22 mouse cellular contexts compared by ENCODE assay signal in genomic region chr17:47657901-47658300, GRCm38 (mm10). TPM values are rescaled to one million over a fixed set of nuclear protein-coding genes. Genes with fewer than 3 reads are reported as not detected.
DNase-seq lines count a peak whose midpoint lies in the region; ATAC-seq and TF ChIP-seq lines count a peak whose summit lies in the region.
"Had no signal": no experiment of that assay in that cellular context is flagged by ENCODE, and none has a peak within 500 bp of the region (broad histone marks: within the 10 kb centered on the region; RNA-seq: fewer than 3 reads in every experiment).

No protein-coding gene starts in this region.

- DNase-seq in heart, adult 11 months: peak; percentile 77
- DNase-seq in heart, postnatal 36 days: no peak
- no peak for DNase-seq in lung, embryonic 14.5 days
- DNase-seq in lung, postnatal 14 days: no peak
- DNase-seq in ES-E14 (ENCODE audit: low read depth, low spot score): no peak
- DNase-seq: adrenal gland, adult 2 months; adrenal gland, postnatal 10 days; adrenal gland, postnatal 25 days; B cell, adult 2 months; cerebellum, adult 11-12 months; cerebellum, adult 2 months; cerebellum, adult 9-10 months; cerebellum, postnatal 10 days; cerebellum, postnatal 25 days had no signal

- TF ChIP-seq CTCF in lung, embryonic 14.5 days (IDR thresholded peaks at IDR 0.05; ENCODE audit: low read depth): 0 out of 2 replicates have a peak, but pooled peaks have one; percentile 14

- no peaks in the 10 kb centered on the region for H3K9me3 ChIP-seq in lung, embryonic 14.5 days (ENCODE audit: low read depth, low read length)
- no peaks in the 10 kb centered on the region for H3K9me3 ChIP-seq in ES-E14 (ENCODE audit: control insufficient read depth, insufficient read depth, low read depth, low read length)
- H3K9me3 ChIP-seq in neural tube, embryonic 15.5 days (replicated peaks): no peaks in the 10 kb centered on the region
- H3K9me3 ChIP-seq: embryonic facial prominence, embryonic 10.5 days; embryonic facial prominence, embryonic 12.5 days; forebrain, embryonic 13.5 days; forebrain, embryonic 15.5 days had no signal

- no peak overlapping the region for H3K27ac ChIP-seq in lung, embryonic 14.5 days (ENCODE audit: low read depth)
- H3K27ac ChIP-seq in ES-E14 (ENCODE audit: insufficient read depth, low read depth, low read length, poor library complexity, severe bottlenecking) (no peak overlapping the region), macrophage (peak overlapping the region; percentile 67)
- no peak overlapping the region for H3K27ac ChIP-seq in neural tube, embryonic 15.5 days (replicated peaks)
- H3K27ac ChIP-seq: embryonic facial prominence, embryonic 10.5 days; embryonic facial prominence, embryonic 12.5 days; forebrain, embryonic 13.5 days; forebrain, embryonic 15.5 days had no signal

- H3K79me2 ChIP-seq in macrophage (ENCODE audit: inconsistent target): no peaks in the 10 kb centered on the region

- intact Hi-C loops in heart, postnatal 36 days (cut with DNase I): no loop called here

- H3K36me3 ChIP-seq in lung, embryonic 14.5 days (ENCODE audit: insufficient read depth): 0 out of 2 replicates have a peak, but pooled peaks cover 4% of the 10 kb centered on the region
- H3K36me3 ChIP-seq in ES-E14 (ENCODE audit: control insufficient read depth, insufficient read depth, low read length, poor library complexity, severe bottlenecking) (no peaks in the 10 kb centered on the region), macrophage (ENCODE audit: inconsistent target) (no peaks in the 10 kb centered on the region)
- H3K36me3 ChIP-seq in neural tube, embryonic 15.5 days: 0 out of 2 replicates have a peak, but pooled peaks cover 3% of the 10 kb centered on the region
- H3K36me3 ChIP-seq: forebrain, embryonic 15.5 days had no signal

- no peak for ATAC-seq in lung, embryonic 14.5 days (ENCODE audit: insufficient read depth)
- no peak for ATAC-seq in neural tube, embryonic 15.5 days (ENCODE audit: low FRiP score)
- ATAC-seq: CD4-positive, CD25-positive, alpha-beta regulatory T cell, adult 4 months; forebrain, embryonic 13.5 days; forebrain, embryonic 15.5 days had no signal

- no peak overlapping the region for H3K4me3 ChIP-seq in lung, embryonic 14.5 days (ENCODE audit: low read depth, low read length)
- no peak overlapping the region for H3K4me3 ChIP-seq in ES-E14 (ENCODE audit: insufficient read depth in 1 of 2, low read depth in 1 of 2, low read length in 2 of 2, poor library complexity in 1 of 2, severe bottlenecking in 1 of 2)
- H3K4me3 ChIP-seq in macrophage (ENCODE audit: inconsistent target): no peak overlapping the region
- no peak overlapping the region for H3K4me3 ChIP-seq in neural tube, embryonic 15.5 days (replicated peaks)
- H3K4me3 ChIP-seq: embryonic facial prominence, embryonic 10.5 days; embryonic facial prominence, embryonic 12.5 days; forebrain, embryonic 13.5 days; forebrain, embryonic 15.5 days had no signal

- H3K27me3 ChIP-seq in lung, embryonic 14.5 days (ENCODE audit: insufficient read depth, low read length): no peaks in the 10 kb centered on the region
- H3K27me3 ChIP-seq in neural tube, embryonic 15.5 days (replicated peaks): no peaks in the 10 kb centered on the region
- H3K27me3 ChIP-seq: CH12.LX; embryonic facial prominence, embryonic 12.5 days; forebrain, embryonic 13.5 days; forebrain, embryonic 15.5 days had no signal

- in situ Hi-C loops in ES-E14 (cut with MboI; ENCODE audit: low sequenced_read_pairs in 2 of 2, unreplicated experiment in 2 of 2): no loop called here

- no peak overlapping the region for H3K4me2 ChIP-seq in lung, embryonic 14.5 days
- no peak overlapping the region for H3K4me2 ChIP-seq in neural tube, embryonic 15.5 days
- H3K4me2 ChIP-seq: embryonic facial prominence, embryonic 12.5 days; forebrain, embryonic 13.5 days; forebrain, embryonic 15.5 days had no signal

- no peaks in the 10 kb centered on the region for H3K4me1 ChIP-seq in lung, embryonic 14.5 days (ENCODE audit: insufficient read depth)
- H3K4me1 ChIP-seq in ES-E14 (ENCODE audit: control insufficient read depth in 2 of 2, insufficient read depth in 2 of 2, low read length in 2 of 2, poor library complexity in 1 of 2): peaks cover 3 to 4% of the 10 kb centered on the region in 2 experiments; a peak in 2 of 4 replicates
- no peaks in the 10 kb centered on the region for H3K4me1 ChIP-seq in neural tube, embryonic 15.5 days
- H3K4me1 ChIP-seq: embryonic facial prominence, embryonic 12.5 days; forebrain, embryonic 15.5 days had no signal

- H3K9ac ChIP-seq in lung, embryonic 14.5 days: no peak overlapping the region
- H3K9ac ChIP-seq in ES-E14 (ENCODE audit: insufficient read depth, low read depth, low read length, poor library complexity, severe bottlenecking): no peak overlapping the region
- H3K9ac ChIP-seq in neural tube, embryonic 15.5 days (replicated peaks): no peak overlapping the region
- H3K9ac ChIP-seq: embryonic facial prominence, embryonic 12.5 days; forebrain, embryonic 13.5 days; forebrain, embryonic 15.5 days had no signal

- WGBS in lung, embryonic 14.5 days: 81% methylated on average over 4 of the region's 4 CpGs
- WGBS in macrophage (ENCODE audit: missing documents): 94% methylated on average over 4 of the region's 4 CpGs
- 84% methylated on average over 4 of the region's 4 CpGs for WGBS in neural tube, embryonic 15.5 days

TF ChIP-seq in ES-E14, 5 proteins besides CTCF, POLR2A, EP300 and RAD21:
- TF ChIP-seq CHD2 (IDR thresholded peaks at IDR 0.05; ENCODE audit: low read depth, low read length): no peak
- no peak for TF ChIP-seq ZC3H11A (IDR thresholded peaks at IDR 0.05; ENCODE audit: borderline replicate concordance, low read depth, low read length)
- 0 out of 2 replicates have a peak, but pooled peaks have one; percentile 52 for TF ChIP-seq ZNF384 (IDR thresholded peaks at IDR 0.05; ENCODE audit: low read depth, low read length)
- no peak for TF ChIP-seq HCFC1 (IDR thresholded peaks at IDR 0.05; ENCODE audit: borderline replicate concordance, insufficient read depth, low read length)

RNA-seq across cellular contexts. Expression of gene Usp49, which starts 27.4 kb away (rescaled TPM):
- total RNA-seq in heart, postnatal 36 days (2021): 1 to 10 TPM; 3.9 to 4.4 TPM
- 5.0 and 5.6 TPM in 2 replicates for polyA plus RNA-seq in lung, embryonic 14.5 days (2014; fragmentation: Nextera tagmentation; extraction: Ambion mirVana)
- total RNA-seq in ES-E14 (2012; rRNA removed): 10.0 and 15.5 TPM in 2 replicates
- 10 to 100 TPM in 17 of 26 experiments, 1 to 10 TPM in 9; 6.8 to 24.0 (median 14.7) TPM for total RNA-seq in macrophage (2018; cell fraction: chromatin; rRNA removed)
- total RNA-seq in macrophage (2018; cell fraction: cytosol; rRNA removed): 1 to 10 TPM in 25 of 26 experiments, under 1 TPM in 1; 0.96 to 4.4 (median 2.4) TPM
- total RNA-seq in macrophage (2018; cell fraction: nucleus; rRNA removed): 10 to 100 TPM in 9 of 26 experiments, 1 to 10 TPM in 17; 3.0 to 17.2 (median 8.8) TPM
- 2.3 to 3.1 TPM (median 2.7 TPM) in 3 replicates for polyA plus RNA-seq in macrophage (2018)
- 6.1 and 6.8 TPM in 2 replicates for polyA plus RNA-seq in neural tube, embryonic 15.5 days (2015; fragmentation: Nextera tagmentation; extraction: Ambion mirVana)

RNA-seq across cellular contexts. Expression of gene Tomm6, which starts 30.3 kb away (rescaled TPM):
- total RNA-seq in heart, postnatal 36 days (2021): 100 to 1,000 TPM; 119 to 126 TPM
- polyA plus RNA-seq in lung, embryonic 14.5 days (2014; fragmentation: Nextera tagmentation; extraction: Ambion mirVana): 433 and 434 TPM in 2 replicates
- 54.7 and 55.8 TPM in 2 replicates for total RNA-seq in ES-E14 (2012; rRNA removed)
- 10 to 100 TPM in 11 of 26 experiments, 1 to 10 TPM in 15; 5.9 to 26.6 (median 9.9) TPM for total RNA-seq in macrophage (2018; cell fraction: chromatin; rRNA removed)
- total RNA-seq in macrophage (2018; cell fraction: cytosol; rRNA removed): 100 to 1,000 TPM; 135 to 266 (median 201) TPM
- total RNA-seq in macrophage (2018; cell fraction: nucleus; rRNA removed): 10 to 100 TPM; 19.4 to 67.9 (median 35.0) TPM
- polyA plus RNA-seq in macrophage (2018): 192 to 228 TPM (median 203 TPM) in 3 replicates
- 301 and 304 TPM in 2 replicates for polyA plus RNA-seq in neural tube, embryonic 15.5 days (2015; fragmentation: Nextera tagmentation; extraction: Ambion mirVana)

RNA-seq across cellular contexts. Expression of gene Frs3, which starts 30.9 kb away (rescaled TPM):
- 1 to 10 TPM; 4.0 to 4.3 TPM for total RNA-seq in heart, postnatal 36 days (2021)
- 5.1 and 5.3 TPM in 2 replicates for polyA plus RNA-seq in lung, embryonic 14.5 days (2014; fragmentation: Nextera tagmentation; extraction: Ambion mirVana)
- 8.4 and 15.9 TPM in 2 replicates for total RNA-seq in ES-E14 (2012; rRNA removed)
- 10 to 100 TPM in 1 of 26 experiments, 1 to 10 TPM in 14, under 1 TPM in 3, not detected in 8; 0.37 to 10.7 (median 2.6) TPM for total RNA-seq in macrophage (2018; cell fraction: chromatin; rRNA removed)
- total RNA-seq in macrophage (2018; cell fraction: cytosol; rRNA removed): 1 to 10 TPM in 7 of 26 experiments, under 1 TPM in 19; 0.08 to 2.0 (median 0.51) TPM
- 1 to 10 TPM in 15 of 26 experiments, under 1 TPM in 4, not detected in 7; 0.22 to 6.4 (median 1.9) TPM for total RNA-seq in macrophage (2018; cell fraction: nucleus; rRNA removed)
- 0.65 to 1.3 TPM (median 0.73 TPM) in 3 replicates for polyA plus RNA-seq in macrophage (2018)
- polyA plus RNA-seq in neural tube, embryonic 15.5 days (2015; fragmentation: Nextera tagmentation; extraction: Ambion mirVana): 52.5 and 60.6 TPM in 2 replicates

RNA-seq across cellular contexts. Expression of gene Gm21981, which starts 36.4 kb away (rescaled TPM):
- under 1 TPM; 0.50 to 0.70 TPM for total RNA-seq in heart, postnatal 36 days (2021)
- 1.1 and 1.3 TPM in 2 replicates for polyA plus RNA-seq in lung, embryonic 14.5 days (2014; fragmentation: Nextera tagmentation; extraction: Ambion mirVana)
- 0.36 and 0.37 TPM in 2 replicates for total RNA-seq in ES-E14 (2012; rRNA removed)
- under 1 TPM in 8 of 26 experiments, not detected in 18; 0.31 to 0.79 (median 0.41) TPM for total RNA-seq in macrophage (2018; cell fraction: chromatin; rRNA removed)
- total RNA-seq in macrophage (2018; cell fraction: cytosol; rRNA removed): under 1 TPM; 0.10 to 0.92 (median 0.37) TPM
- 1 to 10 TPM in 1 of 26 experiments, under 1 TPM in 13, not detected in 12; 0.22 to 1.1 (median 0.54) TPM for total RNA-seq in macrophage (2018; cell fraction: nucleus; rRNA removed)
- polyA plus RNA-seq in macrophage (2018): 0.23 to 0.79 TPM (median 0.74 TPM) in 3 replicates
- polyA plus RNA-seq in neural tube, embryonic 15.5 days (2015; fragmentation: Nextera tagmentation; extraction: Ambion mirVana): 1.5 and 1.6 TPM in 2 replicates
- polyA plus RNA-seq: CD4-positive, CD25-positive, alpha-beta regulatory T cell, adult 4 months had no signal

RNA-seq across cellular contexts. Expression of gene Prickle4, which starts 36.6 kb away (rescaled TPM):
- total RNA-seq in heart, postnatal 36 days (2021): 1 to 10 TPM; 2.1 to 4.8 TPM
- 1.5 TPM in 1 of 2 replicates, not detected in the other for polyA plus RNA-seq in lung, embryonic 14.5 days (2014; fragmentation: Nextera tagmentation; extraction: Ambion mirVana)
- total RNA-seq in ES-E14 (2012; rRNA removed): 0.71 and 1.7 TPM in 2 replicates
- total RNA-seq in macrophage (2018; cell fraction: chromatin; rRNA removed): 1 to 10 TPM in 6 of 26 experiments, not detected in 20; 1.6 to 4.1 (median 2.7) TPM
- total RNA-seq in macrophage (2018; cell fraction: cytosol; rRNA removed): under 1 TPM in 7 of 26 experiments, not detected in 19; 0.18 to 0.82 (median 0.41) TPM
- total RNA-seq in macrophage (2018; cell fraction: nucleus; rRNA removed): 1 to 10 TPM in 9 of 26 experiments, not detected in 17; 1.4 to 3.7 (median 2.0) TPM
- 0.76 to 1.3 TPM in 2 of 3 replicates, not detected in the other for polyA plus RNA-seq in macrophage (2018)
- 1.1 and 2.6 TPM in 2 replicates for polyA plus RNA-seq in neural tube, embryonic 15.5 days (2015; fragmentation: Nextera tagmentation; extraction: Ambion mirVana)
- polyA plus RNA-seq: CD4-positive, CD25-positive, alpha-beta regulatory T cell, adult 4 months; embryonic facial prominence, embryonic 10.5 days; forebrain, embryonic 13.5 days had no signal
